ENCODE assay signal across 25 mouse cellular contexts in the genomic region with DNA sequence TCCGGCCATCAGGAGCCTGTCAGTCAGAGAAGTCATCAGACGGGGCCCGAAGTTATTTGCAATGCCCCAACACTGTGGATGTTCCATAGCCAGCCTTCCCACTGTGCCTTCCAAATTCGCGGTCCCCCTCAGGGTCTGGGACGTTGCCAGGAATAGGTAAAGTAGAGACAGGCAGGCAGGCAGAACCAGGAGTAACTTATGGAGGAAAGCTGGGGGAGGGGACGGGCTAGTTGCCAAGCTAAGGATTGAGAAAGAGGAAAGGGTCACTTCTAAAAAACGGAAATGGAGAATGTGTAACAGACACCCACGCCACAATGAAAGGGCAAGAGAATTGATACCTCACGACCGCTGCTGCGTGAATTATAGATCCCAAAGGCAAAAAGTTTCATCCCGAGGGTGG.
DNase-seq lines count a peak whose midpoint lies in the region; TF ChIP-seq lines count a peak whose summit lies in the region.
"Had no signal": no experiment of that assay in that cellular context is flagged by ENCODE, and none has a peak within 500 bp of the region (broad histone marks: within the 10 kb centered on the region; RNA-seq: fewer than 3 reads in every experiment).

No protein-coding gene starts in this region.

- peak; percentile 2 for DNase-seq in kidney, postnatal 14 days
- no peak for DNase-seq in kidney, adult 9 months
- no peak for DNase-seq in testis, postnatal 14 days (ENCODE audit: low spot score)
- peak; percentile 10 for DNase-seq in lung, postnatal 10 days
- DNase-seq in testis, postnatal 10 days (ENCODE audit: low spot score): peak; percentile 50
- DNase-seq in layer of hippocampus, postnatal 25 days (ENCODE audit: extremely low spot score in 1 of 2, low spot score in 1 of 2): no peak
- no peak for DNase-seq in gastrocnemius, adult 18-20 months (ENCODE audit: low spot score)
- DNase-seq: adrenal gland, adult 2 months; cerebellum, adult 2 months; cerebellum, postnatal 25 days; gastrocnemius, adult 2 months; gastrocnemius, postnatal 36 days; layer of hippocampus, adult 9-11 months; right cerebral cortex, adult 18-20 months; thymus, postnatal 14 days had no signal

- TF ChIP-seq CTCF in testis, adult 2 months (IDR thresholded peaks at IDR 0.05; ENCODE audit: control insufficient read depth, insufficient read depth, insufficient replicate concordance, low read depth, low read length): no peak

- H3K4me1 ChIP-seq in testis, adult 2 months (ENCODE audit: control insufficient read depth, insufficient read depth, low read length): 0 out of 2 replicates have a peak, but pooled peaks cover under 1% of the 10 kb centered on the region
- H3K4me1 ChIP-seq: heart, embryonic 15.5 days; hindbrain, embryonic 12.5 days; limb, embryonic 12.5 days; midbrain, embryonic 10.5 days; midbrain, embryonic 15.5 days had no signal

- no peak for TF ChIP-seq POLR2A in testis, adult 2 months (IDR thresholded peaks at IDR 0.05; ENCODE audit: control insufficient read depth, low read depth, low read length)

- H3K36me3 ChIP-seq in testis, adult 2 months (ENCODE audit: control insufficient read depth, insufficient read depth, low read length): no peaks in the 10 kb centered on the region
- H3K36me3 ChIP-seq: heart, embryonic 15.5 days; hindbrain, embryonic 12.5 days; limb, embryonic 12.5 days; midbrain, embryonic 10.5 days; midbrain, embryonic 15.5 days; neural tube, embryonic 15.5 days had no signal

- H3K4me3 ChIP-seq in testis, adult 2 months (ENCODE audit: control insufficient read depth, low read depth, low read length): 0 out of 2 replicates have a peak overlapping the region, but pooled peaks have one; percentile 18
- H3K4me3 ChIP-seq: gastrocnemius, adult 2 months; heart, embryonic 15.5 days; hindbrain, embryonic 12.5 days; limb, embryonic 12.5 days; midbrain, embryonic 10.5 days; midbrain, embryonic 15.5 days; neural tube, embryonic 15.5 days had no signal

- H3K27ac ChIP-seq in testis, adult 2 months (ENCODE audit: control insufficient read depth, insufficient read depth, low read depth, low read length): no peak overlapping the region
- H3K27ac ChIP-seq: gastrocnemius, adult 2 months; heart, embryonic 15.5 days; hindbrain, embryonic 12.5 days; hindbrain, postnatal 0 days; limb, embryonic 12.5 days; macrophage; midbrain, embryonic 10.5 days; midbrain, embryonic 15.5 days; neural tube, embryonic 15.5 days had no signal

- no peaks in the 10 kb centered on the region for H3K27me3 ChIP-seq in testis, adult 2 months (ENCODE audit: control insufficient read depth, insufficient read depth, low read length)
- H3K27me3 ChIP-seq: CH12.LX; heart, embryonic 15.5 days; hindbrain, embryonic 12.5 days; limb, embryonic 12.5 days; midbrain, embryonic 15.5 days; neural tube, embryonic 15.5 days had no signal

Comparison
In these comparisons a context has a peak if more than half of its experiments do, and no peak if none do; other contexts are left out.
1. DNase-seq: peak in kidney, postnatal 14 days (single experiment), lung, postnatal 10 days (single experiment) and testis, postnatal 10 days (single experiment); none in kidney, adult 9 months (single experiment), testis, postnatal 14 days (single experiment), layer of hippocampus, postnatal 25 days (0 of 2) and gastrocnemius, adult 18-20 months (single experiment).